Mouse (Mus musculus) common myeloid progenitor, adult 5-6 weeks (primary cell): ENCODE results near the gene Plk5. TPM values are rescaled to one million over a fixed set of nuclear protein-coding genes. Genes with fewer than 3 reads are reported as not detected.

Experiments used
- ATAC-seq: replicated peaks from 2 replicates; pipeline ENCODE4 v1.8.0; 2016; ENCODE audit warnings: low read depth, mild to moderate bottlenecking, moderate TSS enrichment, inconsistent platforms; ENCODE audit not compliant: poor library complexity, severe bottlenecking
- total RNA-seq: library from RNA; stranded (forward); fragments of 200-1000, 187-1606 nt; gene quantifications from 2 replicates; pipeline ENCODE4 v1.2.3, GENCODE M21; 2017

The Plk5 gene
- total RNA-seq, 1 experiment from 2014 or later = 0.55 TPM

DNA sequence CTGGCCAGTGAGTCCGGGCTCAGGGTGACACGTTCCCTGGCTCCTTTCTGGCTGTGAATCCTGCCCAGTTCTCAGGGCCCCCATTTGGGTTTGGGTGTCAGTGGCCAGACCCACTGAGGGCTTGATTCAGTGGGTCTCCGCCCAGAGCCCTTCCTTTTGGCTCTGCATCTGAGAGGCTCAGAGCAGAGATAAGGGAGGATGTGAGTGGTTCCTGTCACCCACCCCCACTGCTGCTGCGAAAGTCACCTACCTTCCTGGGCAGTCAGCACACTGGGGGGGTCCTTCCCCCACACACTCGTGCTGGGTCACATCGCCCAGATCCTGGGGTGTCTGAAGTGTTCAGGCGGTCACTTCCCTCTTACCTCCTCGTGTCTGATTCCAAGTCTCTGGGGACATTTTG, 3.5 kb upstream of the Plk5 start:
- ATAC-seq = no peak

DNA sequence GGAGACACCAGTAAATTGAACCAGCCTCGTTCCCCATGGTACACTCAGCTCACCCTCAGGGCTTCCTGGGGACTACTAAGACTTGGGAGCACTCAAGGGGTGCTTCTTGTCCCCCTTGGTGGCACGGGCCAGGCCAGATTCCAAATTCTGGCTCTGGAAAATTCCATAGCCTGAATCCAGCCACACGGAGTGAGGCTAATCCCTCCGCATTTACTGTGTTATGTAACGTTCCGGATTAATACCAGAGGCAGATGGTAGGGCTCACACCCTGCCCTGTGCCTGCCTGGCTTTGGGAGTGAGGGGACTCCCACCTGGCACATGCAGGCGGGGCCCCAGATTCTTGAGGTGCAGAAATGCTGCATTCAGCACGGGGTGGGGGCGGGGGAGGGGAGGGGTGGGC, 828 bp upstream of the Plk5 start:
- no peak for ATAC-seq

DNA sequence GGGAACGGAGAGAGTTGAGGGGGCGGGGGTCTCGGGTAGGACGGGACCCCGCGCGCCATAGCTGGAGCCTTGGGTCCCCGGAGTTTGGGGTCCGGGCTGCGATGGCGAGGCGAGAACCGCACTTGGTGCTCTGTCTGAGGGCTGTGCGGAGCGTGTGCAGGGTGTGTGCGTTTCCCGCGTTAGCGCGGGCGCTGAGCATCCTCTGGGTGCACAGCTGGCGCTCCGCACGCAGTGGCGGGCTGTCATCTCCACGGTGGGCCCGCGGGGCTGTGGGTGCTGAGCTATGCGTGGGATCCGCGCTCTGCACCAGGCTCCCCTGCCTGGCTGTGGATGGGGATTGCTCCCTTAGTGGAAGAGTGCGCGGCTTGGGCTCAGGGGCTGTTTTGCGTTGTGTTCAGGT, 478 bp downstream of the Plk5 start:
- ATAC-seq = no peak

DNA sequence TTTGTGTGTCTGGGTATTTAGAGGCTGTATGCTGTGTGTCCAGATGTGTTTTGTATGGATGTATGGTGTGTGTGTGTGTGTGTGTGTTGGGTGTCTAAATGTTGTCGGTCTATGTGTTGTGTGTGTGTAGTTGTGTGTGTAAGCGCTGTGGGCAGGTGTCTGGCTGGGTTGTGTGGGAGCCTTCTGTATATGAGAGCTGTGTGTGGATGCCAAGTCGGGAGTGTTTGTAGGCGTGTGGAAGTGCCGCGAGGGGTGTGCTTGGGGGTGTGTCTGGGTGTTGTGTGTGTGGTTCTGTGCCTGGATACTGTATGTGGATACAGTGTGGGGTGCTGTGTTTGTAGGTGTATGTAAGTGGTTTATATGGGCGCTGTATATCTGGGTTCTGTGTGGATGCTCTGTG, 1.1 kb downstream of the Plk5 start:
- ATAC-seq = no peak

DNA sequence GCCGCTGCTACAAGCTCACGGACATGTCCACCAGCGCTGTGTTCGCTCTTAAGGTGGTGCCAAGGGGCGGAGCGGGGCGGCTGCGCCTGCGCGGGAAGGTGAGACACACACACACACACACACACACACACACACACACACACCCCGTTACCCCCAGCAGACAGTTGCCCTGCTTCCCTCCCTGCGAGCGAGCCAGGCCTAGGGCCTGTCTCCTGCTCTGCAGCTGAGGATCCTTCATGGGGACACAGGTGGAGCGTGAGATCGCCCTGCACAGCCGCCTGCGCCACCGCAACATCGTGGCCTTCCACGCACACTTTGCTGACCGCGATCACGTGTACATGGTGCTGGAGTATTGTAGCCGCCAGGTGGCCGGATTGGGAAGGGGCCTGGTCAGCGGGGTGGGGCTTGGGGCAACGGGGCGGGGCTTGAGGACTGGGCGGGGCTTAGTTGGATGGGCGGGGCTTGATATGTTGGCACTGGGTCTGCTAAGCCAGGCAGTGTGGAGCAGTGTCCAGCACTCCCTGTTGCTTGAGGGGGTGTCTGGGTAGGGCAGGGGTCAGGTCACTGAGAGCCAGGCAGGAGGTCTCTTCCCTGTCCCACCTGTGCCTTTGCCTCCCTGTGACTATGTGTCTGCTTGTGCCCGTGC, 1.9 kb downstream of the Plk5 start:
- peak; percentile 43; the same call in 1 of the 2 replicates for ATAC-seq

DNA sequence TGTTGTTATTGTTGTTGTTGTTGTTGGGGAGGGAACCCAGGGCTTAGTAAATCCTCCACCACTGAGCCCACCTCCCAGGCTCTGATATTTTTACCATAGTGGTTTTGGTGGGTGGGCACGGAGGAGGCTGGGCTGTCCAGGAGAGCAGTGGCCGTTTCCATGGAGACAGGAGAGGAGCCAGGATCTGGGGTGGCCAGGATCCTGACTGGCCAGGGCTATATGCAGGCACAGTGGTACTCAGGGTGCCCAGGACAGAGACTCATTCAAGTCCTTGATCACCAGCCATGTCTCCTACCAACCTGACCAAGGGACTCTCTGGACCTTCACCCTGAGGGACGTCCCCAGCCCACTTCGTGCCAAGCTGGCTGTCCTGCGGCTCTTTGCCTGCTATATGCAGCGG, 7.5 kb downstream of the Plk5 start:
- ATAC-seq = no peak

DNA sequence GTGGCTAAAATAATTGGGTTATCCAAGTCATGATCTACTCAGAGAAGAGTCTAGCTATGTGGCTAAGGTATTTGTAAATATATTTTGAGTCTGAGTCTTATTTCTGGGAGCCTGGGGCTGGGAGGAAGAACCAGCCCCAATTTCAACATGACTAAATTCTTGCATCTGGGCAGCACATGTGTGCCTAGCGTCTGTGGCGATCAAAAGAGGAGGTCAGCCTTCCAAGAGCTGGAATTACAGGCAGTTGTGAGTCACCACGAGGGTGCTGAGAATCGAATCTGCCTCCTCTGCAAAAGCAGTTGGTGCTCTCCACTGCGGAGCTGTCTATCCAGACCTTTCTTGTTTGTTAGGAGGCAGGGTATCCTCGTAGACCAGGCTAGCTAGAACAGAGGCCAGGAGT, 9.5 kb downstream of the Plk5 start:
- no peak for ATAC-seq

DNA sequence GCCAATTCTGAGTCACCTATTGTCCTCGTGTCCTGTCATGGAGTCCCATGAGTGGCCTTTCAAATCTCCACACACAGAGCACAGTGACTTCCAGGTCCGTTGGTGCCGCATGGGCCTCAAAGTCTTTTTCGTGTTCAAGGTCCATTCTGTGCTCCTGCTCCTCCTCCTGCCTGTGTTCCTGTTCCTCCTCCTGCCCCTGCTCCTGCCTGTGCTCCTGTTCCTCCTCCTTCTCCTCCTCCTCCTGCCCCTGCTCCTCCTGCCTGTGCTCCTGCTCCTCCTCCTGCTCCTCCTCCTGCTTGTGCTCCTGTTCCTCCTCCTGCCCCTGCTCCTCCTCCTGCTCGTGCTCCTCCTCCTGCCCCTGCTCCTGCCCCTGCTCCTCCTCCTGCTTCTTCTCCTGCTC, 11.7 kb downstream of the Plk5 start:
- ATAC-seq = no peak

DNA sequence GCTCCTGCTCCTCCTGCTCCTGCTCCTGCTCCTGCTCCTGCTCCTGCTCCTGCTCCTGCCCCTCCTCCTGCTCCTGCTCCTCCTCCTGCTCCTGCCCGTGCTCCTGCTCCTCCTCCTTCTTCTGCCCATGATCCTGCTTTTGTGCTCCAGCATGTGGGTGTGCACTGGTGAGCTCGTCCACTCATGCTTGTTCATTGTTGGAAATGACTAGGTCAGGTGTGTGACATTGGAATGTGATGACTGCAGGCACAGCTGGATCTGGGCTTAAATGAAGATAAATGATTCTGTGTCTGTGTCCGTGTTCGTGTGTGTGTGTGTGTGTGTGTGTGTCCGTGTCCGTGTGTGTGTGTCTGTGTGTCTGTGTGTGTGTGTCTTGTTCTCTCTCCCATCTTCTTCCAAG, 12.1 kb downstream of the Plk5 start:
- no peak for ATAC-seq

DNA sequence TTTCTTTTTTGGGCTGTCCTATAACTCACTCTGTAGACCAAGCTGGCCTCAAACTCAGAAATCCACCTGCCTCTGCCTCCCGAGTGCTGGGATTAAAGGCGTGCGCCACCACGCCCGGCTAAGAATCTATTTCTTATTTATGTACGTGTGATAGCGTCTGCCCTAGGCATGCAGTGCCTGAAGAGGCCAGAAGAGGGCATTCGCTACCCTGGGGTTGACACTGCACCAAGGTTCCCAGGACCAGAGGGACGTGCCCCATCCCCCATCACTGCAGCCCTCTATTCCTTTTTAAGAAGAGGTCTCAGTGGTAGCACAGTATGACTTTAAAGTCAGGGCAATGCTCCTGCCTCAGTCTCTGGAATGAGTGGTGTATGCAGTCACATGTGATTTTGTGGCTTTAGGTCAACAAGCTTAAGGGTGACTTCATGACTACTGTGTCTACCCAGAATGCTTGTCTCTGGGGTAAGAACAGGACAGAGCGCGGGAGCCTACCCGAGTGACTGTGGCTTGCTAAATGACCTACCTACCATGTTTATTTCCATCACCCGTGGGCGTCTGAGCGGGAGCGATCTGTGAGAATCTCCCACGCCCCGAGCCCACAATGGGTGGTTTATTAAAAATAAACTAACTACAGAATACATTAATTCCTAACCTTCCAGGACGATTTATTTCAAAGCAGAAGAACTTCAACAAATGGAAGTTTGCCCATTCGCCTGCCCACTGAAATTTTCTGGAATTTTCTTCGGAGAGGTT, 13.9 kb downstream of the Plk5 start:
- ATAC-seq = peak; percentile 39; the same call in 1 of the 2 replicates

DNA sequence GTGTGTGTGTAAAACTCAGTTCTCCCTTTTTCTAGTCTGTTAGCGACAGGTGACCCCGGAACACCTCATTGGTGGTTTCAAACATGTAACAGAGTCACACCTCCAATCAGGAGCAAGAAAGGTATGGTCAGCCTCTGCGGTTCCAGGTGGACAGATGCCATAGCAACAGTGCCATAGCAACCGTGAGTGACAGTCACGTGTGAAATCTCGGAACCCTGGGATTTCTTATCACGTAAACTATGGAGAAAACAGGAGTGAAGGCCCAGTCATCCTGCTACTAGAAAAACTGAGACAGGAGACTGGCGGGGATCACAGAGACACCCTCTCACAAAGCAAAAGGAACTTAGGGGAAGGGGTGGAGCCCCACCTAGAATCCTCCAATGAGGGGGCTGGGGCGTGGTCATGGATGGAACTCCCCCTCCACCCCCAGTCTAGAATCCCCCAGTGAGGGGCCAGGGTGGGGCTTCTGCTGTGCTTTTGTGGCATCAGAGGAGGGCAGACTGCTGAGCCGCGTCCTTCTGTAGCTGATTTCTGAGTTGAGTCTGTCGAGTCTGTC, 15.2 kb downstream of the Plk5 start:
- ATAC-seq = peak; percentile 15; the same call in 1 of the 2 replicates

DNA sequence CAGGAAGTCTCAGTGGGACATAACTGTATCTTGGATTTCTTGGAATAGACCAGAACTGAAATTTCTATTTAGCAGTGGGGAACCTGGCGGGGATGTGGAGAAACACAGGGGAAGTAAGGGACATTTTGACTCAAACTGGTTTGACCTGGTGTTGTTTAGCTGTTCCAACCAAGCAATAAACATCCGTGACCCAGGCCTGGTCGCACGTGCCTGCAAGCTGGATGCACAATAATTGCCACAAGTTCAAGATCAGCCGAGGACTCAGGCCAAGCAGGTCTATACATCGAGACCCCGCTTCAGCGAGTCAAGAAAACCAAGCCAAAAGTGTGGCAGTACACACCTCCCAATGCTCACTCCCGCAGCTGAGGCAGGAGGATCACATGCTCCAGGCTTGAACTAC, 15.7 kb downstream of the Plk5 start:
- no peak for ATAC-seq

DNA sequence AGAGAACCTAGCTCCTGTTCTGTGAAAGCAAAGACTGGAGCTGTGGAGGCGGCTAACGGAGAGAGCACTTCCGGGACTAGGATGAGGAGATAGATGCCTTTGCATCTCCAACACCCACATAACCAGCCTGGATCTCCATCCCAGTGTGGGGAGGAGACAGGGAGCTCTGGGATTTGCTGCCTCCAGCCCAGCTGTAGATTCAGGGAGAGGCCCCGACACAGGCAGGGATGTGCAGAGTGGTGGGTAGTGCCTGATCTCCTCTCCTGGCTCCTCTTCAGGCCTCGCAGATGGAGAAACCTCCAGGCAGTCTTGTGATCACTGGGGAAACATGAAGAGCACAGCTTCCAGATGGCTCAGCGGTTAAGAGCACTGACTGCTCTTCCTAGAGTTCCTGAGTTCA, 16.4 kb downstream of the Plk5 start:
- no peak for ATAC-seq

DNA sequence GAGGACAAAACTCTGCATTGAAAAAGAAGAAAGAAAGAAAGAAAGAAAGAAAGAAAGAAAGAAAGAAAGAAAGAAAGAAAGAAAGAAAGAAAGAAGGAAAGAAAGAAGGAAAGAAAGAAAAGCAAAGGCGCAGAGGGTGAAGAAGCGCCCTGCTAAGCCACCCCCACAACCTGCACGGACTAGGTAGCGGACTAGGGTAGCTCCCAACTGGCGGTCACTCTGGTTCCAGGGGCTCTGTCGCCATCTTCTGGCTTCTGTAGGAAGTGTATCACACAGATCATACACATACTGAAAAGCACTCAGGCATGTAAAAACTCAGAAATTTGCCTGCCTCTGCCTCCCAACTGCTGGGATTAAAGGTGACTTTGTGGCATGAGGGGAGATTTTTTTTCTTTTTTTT, 17.8 kb downstream of the Plk5 start:
- peak; percentile 55; the same call in 1 of the 2 replicates for ATAC-seq

DNA sequence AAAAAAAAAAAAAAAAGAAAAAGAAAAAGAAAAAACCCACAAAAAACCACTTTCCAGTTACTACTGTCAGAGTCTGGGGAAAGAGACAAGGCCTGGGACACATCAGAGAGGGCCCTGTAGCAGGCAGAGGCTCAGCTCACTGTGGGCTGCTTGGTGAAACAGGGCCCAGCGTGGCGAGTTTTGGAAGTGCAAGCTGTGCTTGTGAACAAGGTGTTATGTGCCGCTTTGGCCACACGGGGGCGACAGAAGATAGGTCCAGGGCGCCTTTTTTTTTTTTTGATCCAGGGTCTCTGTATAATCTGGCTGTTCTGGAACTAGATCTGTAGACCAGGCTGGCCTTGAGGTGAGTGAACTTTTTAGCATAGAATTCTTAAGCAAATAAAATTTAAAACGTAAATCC, 19.9 kb downstream of the Plk5 start:
- ATAC-seq = peak; percentile 91

DNA sequence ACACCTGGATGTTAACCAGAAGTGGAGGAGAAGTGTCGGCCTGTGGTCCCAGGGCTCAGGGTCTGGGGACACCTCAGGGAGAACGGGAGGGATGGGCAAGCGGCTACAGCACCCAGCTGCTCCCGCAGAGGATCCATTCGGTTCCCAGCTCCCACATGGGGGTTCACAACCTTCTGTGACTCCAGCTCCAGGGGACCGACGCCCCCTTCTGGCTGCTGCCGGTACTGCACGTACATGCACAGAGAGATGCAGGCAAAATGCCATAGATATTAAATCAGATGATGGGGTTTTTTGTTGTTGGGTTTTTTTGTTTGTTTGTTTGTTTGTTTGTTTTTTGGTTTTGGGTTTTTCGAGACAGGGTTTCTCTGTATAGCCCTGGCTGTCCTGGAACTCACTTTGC, 21.5 kb downstream of the Plk5 start:
- no peak for ATAC-seq

DNA sequence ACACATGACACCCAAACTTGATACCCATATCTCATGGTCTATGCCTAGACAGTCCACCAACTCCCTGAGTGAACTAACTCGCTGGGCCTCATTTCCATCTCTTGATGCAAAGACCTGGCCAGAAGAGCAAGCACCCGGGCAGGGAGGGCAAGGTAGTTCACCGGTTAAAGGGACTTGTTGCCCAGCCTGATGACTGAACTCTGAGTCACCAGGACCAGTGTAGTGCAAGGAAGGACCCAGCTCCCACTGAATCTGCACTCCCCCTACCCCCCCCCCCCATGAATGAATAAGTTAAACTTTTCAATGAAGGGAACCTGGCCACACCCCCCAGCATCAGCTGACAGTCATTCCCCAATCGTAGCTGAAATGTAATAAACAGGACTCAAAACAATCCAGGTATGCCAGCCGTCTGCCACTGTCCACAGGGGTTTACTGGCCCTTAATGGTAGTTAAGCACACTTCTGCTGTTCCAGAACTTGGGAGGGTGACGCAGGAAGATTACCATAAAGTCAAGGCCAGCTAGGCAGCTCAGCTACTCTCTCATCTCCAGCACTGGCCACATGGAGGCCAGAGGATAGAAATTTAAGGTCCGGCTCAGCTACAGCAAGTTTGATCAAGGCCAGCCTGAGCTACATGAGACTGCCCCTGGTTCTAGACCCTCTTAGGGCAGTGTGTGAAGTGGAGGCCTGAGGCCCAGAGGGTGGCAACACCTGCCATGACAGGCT, 26.5 kb downstream of the Plk5 start:
- ATAC-seq = no peak

DNA sequence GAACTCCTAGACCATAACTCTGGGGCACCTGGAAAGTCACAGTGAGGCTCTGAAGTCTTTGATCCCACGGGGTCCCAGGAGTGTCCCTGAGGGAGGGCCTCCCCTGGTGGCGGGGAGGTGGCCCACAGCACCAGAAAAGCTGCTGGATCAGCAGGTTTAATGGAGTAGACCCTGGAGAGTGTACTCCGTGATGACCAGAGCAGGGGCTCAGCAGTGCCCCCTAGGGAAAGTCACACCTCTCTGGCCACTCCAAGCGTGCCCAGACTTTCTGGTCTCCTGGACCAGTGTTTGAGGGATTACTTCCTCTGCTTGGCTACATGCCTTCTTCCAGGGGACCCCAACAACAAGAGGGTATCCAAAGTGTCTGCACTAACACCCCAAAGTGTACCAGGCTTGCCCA, 27.2 kb downstream of the Plk5 start:
- ATAC-seq = no peak

DNA sequence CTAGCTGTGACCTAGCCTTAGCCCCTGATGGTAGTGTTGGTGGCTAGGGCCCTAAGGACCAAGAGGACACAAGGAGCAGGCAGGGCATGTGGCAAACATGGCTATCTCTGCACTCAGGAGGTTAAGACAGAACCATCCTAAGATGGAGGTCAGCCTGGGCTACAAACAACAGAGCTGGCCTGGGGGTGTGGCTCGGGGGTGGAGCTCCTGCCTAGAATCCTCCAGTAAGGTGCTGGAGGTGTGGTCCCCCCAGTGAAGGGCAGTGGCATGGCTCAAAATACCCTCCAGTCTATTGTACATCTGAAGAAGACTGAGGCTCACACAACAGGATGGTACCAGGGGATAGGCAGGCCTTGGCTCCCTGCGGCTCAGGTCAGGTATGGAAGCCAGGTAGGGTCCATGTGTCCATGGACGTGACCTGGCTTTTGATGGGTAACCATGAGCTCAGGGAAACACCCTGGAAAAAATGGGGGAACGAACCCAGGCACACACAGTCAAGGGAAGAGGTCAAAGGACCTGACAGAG, 27.9 kb downstream of the Plk5 start:
- ATAC-seq = no peak

DNA sequence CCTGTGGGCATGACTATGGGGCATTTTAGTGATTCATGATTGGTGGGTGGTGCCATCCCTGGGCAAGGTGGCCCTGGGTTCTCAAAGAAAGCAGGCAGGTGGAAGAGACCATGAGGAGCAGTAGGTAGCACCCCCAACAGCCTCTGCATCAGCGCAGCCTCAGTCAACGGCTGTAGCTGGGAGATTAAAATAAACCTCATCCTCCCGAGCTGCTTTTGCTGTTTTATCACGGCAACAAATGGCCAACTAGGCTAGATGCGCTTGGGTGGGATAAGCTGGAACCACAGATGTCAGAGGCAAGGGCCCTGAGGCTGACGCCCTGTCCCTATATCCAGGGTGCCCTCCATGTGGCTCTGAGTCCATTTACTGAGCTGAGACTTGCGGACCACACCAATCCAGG, 28.4 kb downstream of the Plk5 start:
- peak; percentile 18; the same call in 1 of the 2 replicates for ATAC-seq

DNA sequence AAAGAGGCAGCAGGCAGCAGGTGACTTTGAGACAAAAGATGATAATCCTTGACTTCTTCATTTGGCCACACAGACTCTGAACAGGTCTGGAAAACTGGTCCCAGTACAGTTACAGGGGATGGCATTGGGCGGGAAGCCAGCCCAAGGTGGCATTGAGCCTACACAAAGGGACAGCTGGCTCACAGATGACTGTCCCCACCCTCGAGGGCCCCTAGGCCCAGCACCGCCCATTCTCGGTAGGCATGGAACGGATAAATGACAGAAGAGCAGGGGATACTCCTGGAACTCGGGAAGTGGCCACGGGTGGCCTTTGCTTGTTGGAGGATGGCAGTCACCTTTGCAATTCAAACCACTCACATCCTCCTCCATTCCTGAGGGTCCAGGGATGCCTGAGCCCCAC, 29.1 kb downstream of the Plk5 start:
- ATAC-seq = no peak
